Mouse (Mus musculus) cerebellum, adult 2 months (tissue): ENCODE measurements around the gene Myh2. TPM values are rescaled to one million over a fixed set of nuclear protein-coding genes. Genes with fewer than 3 reads are reported as not detected.

Source experiments
- DNase-seq, 2 experiments: peaks; one replicate each; pipeline ENCODE4 v3.0.0; 2021
- H3K27ac ChIP-seq: fragments of 200-500 bp; 2 replicates; pipeline ENCODE4 v1.5.1; 2012; ENCODE audit warnings: low read length, control low read depth, inconsistent platforms; ENCODE audit not compliant: insufficient read depth
- H3K27me3 ChIP-seq: fragments of 200-500 bp; 2 replicates; pipeline ENCODE4 v1.6.1; 2012; ENCODE audit warnings: inconsistent platforms, mild to moderate bottlenecking, low read length, moderate library complexity; ENCODE audit not compliant: control insufficient read depth, insufficient read depth
- H3K4me1 ChIP-seq: fragments of 200-500 bp; 2 replicates; pipeline ENCODE4 v1.6.1; 2011; ENCODE audit warnings: low read length; ENCODE audit not compliant: control insufficient read depth, insufficient read depth
- H3K4me3 ChIP-seq: fragments of 200-500 bp; replicated peaks from 2 replicates; pipeline ENCODE3; 2011; ENCODE audit warnings: mild to moderate bottlenecking, low read depth, low read length, control low read depth; ENCODE audit not compliant: insufficient read depth
- CTCF ChIP-seq: fragments of 200-500 bp; IDR thresholded peaks from 2 replicates; pipeline ENCODE4 v1.5.1; 2011; ENCODE audit warnings: low read depth, mild to moderate bottlenecking, control low read depth, low read length, moderate library complexity, borderline replicate concordance; ENCODE audit not compliant: insufficient read depth
- POLR2A ChIP-seq: fragments of 200-500 bp; IDR thresholded peaks from 2 replicates; pipeline ENCODE4 v1.6.1; 2011; ENCODE audit warnings: low read length, control low read depth, borderline replicate concordance; ENCODE audit not compliant: insufficient read depth
- WGBS: fragments of 180-500 bp; shearing (Covaris S2); methylation state at CpG from one replicate; pipeline ENCODE4 v1.1.7; 2018; 5-methylcytosine and 5-hydroxymethylcytosine counted together
- polyA plus RNA-seq: library from polyadenylated mRNA; depleted of rRNA; stranded (reverse); fragments of >200 nt; gene quantifications from 2 replicates; pipeline ENCODE4 v1.2.3, GENCODE M21; 2012

The Myh2 gene
- polyA plus RNA-seq, 1 experiment = not detected

DNA sequence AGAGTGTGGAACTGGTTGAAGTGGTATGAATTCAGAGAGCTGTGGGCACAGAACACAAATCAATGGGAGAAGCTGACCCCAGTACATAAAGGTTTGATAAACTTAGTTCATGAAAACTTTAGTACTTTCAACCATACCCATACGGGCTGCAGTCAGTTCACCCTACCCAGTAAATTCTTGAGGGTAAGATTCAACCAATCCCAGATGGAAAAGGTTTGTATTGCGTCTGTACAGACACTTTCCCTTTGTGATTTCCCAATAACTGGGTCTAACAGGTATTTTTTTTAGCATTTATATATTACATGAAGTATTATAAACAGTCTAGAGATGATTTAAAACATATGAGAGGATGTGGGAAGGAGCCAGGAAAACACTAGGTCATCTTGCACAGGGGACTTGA is 15.2 kb upstream of the Myh2 start:
- Histone ChIP-seq H3K27me3 (no peaks in the 10 kb centered on the region; the same call in 1 of the 2 replicates), H3K4me3 (no peak overlapping the region), H3K4me1 (no peaks in the 10 kb centered on the region; the same call in 1 of the 2 replicates), H3K27ac (no peak overlapping the region)
- TF ChIP-seq POLR2A = no peak
- no peak for TF ChIP-seq CTCF
- WGBS = 94% methylated on average over 2 of the region's 2 CpGs
- DNase-seq = no peak

DNA sequence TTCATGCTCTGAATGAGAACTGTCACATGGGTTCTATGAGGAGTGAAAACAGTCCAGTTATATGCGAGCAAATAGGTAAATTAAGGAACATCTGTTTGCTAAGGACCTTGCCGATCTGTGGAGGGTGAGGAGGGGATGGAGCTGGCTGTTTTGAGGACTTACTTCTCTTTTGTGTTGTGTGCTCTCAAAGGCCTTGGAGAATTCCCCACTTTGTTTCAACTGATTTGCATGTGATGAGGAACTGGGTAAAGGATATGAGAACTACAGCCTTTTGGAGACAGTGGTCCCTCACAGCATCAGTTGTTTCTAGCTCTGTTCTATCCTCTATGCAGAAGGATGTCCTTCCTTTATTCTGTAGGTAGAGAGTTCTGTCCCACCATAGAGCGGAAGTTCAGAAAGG is 10.7 kb upstream of the Myh2 start:
- Histone ChIP-seq H3K27me3 (no peaks in the 10 kb centered on the region), H3K4me3 (no peak overlapping the region), H3K27ac (no peak overlapping the region), H3K4me1 (no peaks in the 10 kb centered on the region)
- DNase-seq = no peak
- TF ChIP-seq POLR2A (no peak), CTCF (no peak)
- 88% methylated on average over 3 of the region's 3 CpGs for WGBS

- no peaks in the 10 kb centered on the region for H3K4me1 ChIP-seq
- no peak for TF ChIP-seq POLR2A
- no peak for TF ChIP-seq CTCF
- WGBS = 76% methylated on average over 4 of the region's 4 CpGs
- no peak overlapping the region for H3K27ac ChIP-seq
- H3K4me3 ChIP-seq = no peak overlapping the region
- no peaks in the 10 kb centered on the region for H3K27me3 ChIP-seq
- no peak for DNase-seq
These were observed 7.1 kb upstream of the Myh2 start for GRCm38 (mm10) chr11:67163701-67164100.

DNA sequence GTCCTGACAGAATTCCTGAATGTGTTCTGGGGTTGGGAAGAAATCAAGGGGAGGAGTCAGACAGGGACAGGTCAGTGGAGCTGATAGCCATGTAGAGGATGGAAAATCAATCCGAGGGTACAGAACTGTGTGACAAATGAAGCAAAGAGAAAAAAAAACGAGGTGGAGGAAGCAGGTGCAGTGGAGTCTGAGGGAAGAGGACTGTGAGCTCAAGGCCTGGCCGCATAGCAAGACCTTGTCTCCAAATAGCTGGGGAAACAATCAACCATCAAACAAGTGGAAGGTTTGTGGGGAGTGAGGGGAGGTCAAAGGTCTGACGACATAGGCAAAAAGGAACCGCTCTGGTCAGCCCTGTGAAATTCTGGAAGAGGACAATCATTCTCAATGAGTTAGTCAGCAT is 6.0 kb upstream of the Myh2 start:
- no peaks in the 10 kb centered on the region for H3K4me1 ChIP-seq
- no peak overlapping the region for H3K4me3 ChIP-seq
- no peak for TF ChIP-seq CTCF
- TF ChIP-seq POLR2A = no peak
- no peak for DNase-seq
- 45% methylated on average over 5 of the region's 5 CpGs for WGBS
- H3K27ac ChIP-seq = no peak overlapping the region
- H3K27me3 ChIP-seq = no peaks in the 10 kb centered on the region

DNA sequence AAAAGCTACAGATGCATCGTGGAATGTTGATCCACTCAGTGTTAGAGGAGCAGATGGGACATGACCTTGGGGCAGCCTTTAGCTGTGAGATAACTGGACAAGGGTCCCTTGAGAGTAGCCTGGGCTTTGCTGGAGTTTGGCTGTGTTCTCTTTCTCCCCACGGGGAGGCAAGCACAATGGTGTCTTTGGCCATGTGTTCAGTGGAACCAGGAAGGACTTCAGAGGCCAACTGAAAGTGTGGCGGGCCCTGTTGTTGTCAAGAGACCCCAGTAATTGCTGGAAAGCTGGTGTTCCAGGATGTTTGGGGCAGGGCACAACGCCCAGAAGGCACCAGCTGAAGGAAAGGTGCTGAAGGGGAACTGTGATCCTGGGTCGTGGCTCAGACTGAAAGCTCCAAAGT is 1.5 kb upstream of the Myh2 start:
- TF ChIP-seq CTCF = no peak
- no peak for TF ChIP-seq POLR2A
- DNase-seq = no peak

GRCm38 (mm10) chr11:67172439-67172838 is 1.6 kb downstream of the Myh2 start:
- Histone ChIP-seq H3K27ac (no peak overlapping the region), H3K4me3 (no peak overlapping the region), H3K27me3 (no peaks in the 10 kb centered on the region; the same call in 1 of the 2 replicates), H3K4me1 (no peaks in the 10 kb centered on the region)
- no peak for DNase-seq
- TF ChIP-seq CTCF (no peak), POLR2A (no peak)
- 95% methylated on average over 2 of the region's 2 CpGs for WGBS

More for the DNA sequence above, 1.5 kb upstream of the Myh2 start:
- H3K27ac ChIP-seq = no peak overlapping the region
- H3K4me1 ChIP-seq = no peaks in the 10 kb centered on the region
- no peaks in the 10 kb centered on the region for H3K27me3 ChIP-seq
- 23% methylated on average over 5 of the region's 5 CpGs for WGBS
- no peak overlapping the region for H3K4me3 ChIP-seq

DNA sequence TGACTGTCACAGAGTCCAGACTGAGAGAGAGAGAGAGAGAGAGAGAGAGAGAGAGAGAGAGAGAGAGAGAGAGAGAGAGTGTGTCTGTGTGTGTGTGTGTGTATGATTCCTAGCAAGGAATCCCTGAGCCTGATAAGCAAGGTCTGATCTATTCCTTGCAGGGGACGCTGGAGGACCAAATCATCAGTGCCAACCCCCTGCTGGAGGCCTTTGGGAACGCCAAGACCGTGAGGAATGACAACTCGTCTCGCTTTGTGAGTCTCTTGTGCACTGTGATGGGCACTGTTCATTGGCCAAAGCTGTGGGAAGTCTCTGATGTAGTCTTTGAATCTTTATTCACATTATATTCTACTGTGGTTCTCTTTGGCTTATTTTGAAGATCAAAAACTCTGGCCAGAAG is 5.5 kb downstream of the Myh2 start:
- H3K27me3 ChIP-seq = no peaks in the 10 kb centered on the region; the same call in 1 of the 2 replicates
- 10% methylated on average over 5 of the region's 5 CpGs for WGBS
- H3K27ac ChIP-seq = no peak overlapping the region
- no peaks in the 10 kb centered on the region for H3K4me1 ChIP-seq
- DNase-seq = no peak
- H3K4me3 ChIP-seq = no peak overlapping the region
- TF ChIP-seq CTCF (no peak), POLR2A (no peak)

GRCm38 (mm10) chr11:67190316-67190715 is 19.5 kb downstream of the Myh2 start:
- no peaks in the 10 kb centered on the region for H3K4me1 ChIP-seq
- no peak for DNase-seq
- H3K27me3 ChIP-seq = no peaks in the 10 kb centered on the region
- H3K4me3 ChIP-seq = no peak overlapping the region
- no peak overlapping the region for H3K27ac ChIP-seq
- TF ChIP-seq CTCF (no peak), POLR2A (no peak)
- WGBS = 88% methylated on average over 10 of the region's 10 CpGs
